Mouse (Mus musculus): ENCODE measurements at regions not wholly inside any gene's neighbourhood (a gene's known extent, or its start where the extent isn't known, plus 50 kb on each side); places are given as distances from the start of the nearest gene placed in this dataset.

DNA sequence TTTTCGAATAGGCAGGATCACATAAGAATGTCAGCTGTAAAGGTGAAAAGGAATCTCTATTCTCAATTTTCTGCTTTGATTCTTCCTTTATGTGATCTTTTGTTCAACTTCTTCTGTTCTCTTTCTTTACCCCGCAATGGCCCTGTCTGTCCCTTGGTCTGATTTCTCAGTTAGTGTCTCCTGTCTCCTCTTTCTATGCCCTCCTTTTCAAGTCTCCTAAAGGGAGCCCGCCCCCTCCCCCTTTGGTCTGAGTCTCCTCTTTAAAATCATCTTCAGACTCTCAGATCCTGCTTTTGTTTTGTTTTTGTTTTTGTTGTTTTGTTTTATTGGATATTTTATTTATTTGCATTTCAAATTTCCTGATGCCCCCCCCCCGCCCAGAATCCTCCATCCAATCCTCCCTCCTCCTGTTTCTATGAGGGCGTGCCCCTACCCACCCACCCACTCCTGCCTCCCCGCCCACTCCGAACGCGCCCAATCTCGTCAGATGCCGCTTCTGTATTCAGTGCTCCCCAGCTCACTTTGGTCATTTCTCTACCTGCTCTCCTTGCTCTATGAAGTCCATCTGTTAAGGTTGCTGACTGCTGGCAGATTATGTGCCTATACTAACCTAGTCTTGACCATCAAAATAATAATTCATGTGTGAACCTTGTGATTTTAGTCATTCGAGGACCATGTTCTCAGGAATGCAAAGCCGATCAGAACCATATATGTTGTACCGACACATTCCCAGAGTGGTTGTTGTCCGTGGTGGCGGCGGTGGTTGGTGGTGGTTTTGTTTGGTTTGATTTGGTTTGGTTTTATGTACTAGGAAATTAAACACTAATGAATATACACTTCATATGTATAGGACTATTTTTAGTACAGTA lies 487.9 kb upstream of the Adam24 start:
- peak; percentile 3 for DNase-seq

DNA sequence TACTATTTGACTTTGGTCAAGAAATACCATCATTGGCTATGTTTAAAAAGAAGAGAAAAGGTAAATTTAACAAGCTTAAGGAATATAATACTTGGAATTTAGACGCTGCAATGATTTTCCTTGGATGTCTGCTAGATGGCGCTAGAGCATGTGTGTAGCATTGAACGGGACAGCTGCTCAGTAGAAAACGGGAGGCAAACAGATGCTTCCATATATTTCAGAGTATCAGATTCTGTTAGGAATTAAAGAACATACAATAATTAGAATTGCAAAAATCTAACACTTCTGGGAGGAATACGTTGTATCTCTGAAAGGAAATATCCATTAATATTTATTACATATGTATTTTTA lies 487.3 kb upstream of the Adam24 start:
- peak; percentile 32 for DNase-seq

DNA sequence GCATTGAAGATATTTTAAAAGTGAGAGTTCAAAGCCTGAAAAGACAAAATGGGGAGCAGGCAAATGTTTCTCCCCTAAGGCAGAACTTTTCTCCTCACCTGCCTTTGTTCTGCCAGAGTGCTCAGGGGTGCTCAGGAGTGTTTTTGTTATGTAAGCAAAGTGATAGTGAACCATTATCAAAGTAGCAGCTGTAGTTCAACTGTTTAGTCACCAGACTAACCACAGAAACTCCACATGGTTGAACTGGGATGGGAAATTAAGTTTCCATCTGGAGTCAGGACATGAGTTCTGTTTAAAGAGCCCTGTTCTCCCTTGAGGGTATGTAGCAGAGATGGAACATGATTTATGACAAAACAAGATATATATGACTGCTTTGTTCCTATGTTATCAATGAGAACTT lies 482.6 kb upstream of the Adam24 start:
- no peak for DNase-seq

DNA sequence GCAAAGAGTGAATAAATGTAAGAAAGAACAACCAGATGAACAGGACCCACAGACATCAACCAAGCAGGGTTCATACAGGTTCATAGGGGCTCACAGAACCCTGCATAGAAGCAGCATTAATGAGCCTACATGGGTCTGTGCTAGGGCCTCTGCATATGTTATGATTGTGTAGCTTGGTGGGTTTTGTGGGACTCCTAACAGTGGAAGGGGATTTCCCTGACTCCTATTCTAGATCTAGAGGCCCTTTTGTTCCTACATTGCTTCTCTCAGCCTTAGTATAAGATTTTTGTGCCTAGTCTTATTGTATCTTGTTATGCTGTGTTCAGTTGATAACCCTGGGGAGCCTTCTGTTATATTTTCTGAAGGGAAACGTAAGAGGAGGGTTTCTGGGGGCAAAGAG lies 481.7 kb upstream of the Adam24 start:
- DNase-seq = no peak

DNA sequence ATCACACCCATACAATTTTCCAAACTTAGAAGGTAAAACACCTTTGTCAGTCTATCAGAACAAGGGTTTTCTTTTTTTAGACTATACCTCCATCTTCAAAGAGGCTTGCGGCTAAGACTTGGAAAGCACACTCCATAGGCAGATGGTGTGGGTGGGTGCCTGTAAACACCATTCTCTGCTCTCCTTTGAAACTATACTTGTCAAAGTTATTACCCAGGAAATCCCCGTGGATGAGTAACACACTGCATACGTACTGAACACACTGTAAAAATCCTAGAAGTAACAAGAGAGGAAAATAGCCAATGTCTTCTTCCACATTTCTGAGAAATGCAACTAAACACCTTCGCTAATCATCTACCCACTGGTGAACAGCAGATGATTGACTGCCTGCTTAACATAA lies 464.0 kb upstream of the Adam24 start:
- DNase-seq = no peak

DNA sequence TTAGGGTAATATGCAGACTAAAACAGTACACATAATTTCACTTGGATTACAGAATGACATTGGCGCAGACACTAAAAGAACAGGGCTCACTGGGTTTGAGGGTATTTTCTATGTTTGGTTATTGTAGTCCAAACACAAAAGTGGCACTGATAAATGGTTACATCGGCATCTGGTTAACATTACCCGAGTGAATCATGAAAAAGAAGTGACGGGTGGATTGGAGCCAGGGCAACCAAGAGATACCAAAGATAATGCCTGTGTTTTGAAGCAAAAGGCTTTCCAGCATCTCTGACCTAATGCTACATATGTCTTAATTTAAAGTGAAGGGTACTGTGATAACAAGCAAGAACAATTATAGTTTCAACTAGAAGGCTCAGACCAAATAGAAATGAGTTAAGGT lies 451.4 kb upstream of the Adam24 start:
- no peak for DNase-seq

DNA sequence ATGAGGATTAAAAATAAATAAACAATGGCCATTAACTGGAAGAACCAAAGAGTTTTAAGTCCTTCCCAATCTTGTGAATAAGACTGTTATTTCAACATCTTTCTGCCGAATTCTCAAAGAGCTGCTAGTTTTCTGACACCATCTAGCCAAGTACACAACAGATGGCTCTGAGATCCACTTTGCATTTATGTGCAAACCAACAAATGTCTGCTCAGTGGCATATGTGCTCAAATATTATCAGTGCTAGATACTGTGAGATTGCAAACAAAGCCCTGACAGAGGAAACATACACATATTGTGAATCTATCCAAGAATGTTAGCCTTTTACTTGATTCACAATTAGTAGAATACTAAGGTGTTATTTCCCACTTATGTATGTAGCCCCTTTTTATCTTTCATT lies 447.6 kb upstream of the Adam24 start:
- DNase-seq = peak; percentile 46
